Mouse (Mus musculus) testis, postnatal 10 days (tissue): ENCODE results near the gene Mat1a.

ENCODE experiments used
- DNase-seq: peaks from one replicate; pipeline ENCODE4 v3.0.0; 2021; ENCODE audit warnings: low spot score

Mat1a gene

DNA sequence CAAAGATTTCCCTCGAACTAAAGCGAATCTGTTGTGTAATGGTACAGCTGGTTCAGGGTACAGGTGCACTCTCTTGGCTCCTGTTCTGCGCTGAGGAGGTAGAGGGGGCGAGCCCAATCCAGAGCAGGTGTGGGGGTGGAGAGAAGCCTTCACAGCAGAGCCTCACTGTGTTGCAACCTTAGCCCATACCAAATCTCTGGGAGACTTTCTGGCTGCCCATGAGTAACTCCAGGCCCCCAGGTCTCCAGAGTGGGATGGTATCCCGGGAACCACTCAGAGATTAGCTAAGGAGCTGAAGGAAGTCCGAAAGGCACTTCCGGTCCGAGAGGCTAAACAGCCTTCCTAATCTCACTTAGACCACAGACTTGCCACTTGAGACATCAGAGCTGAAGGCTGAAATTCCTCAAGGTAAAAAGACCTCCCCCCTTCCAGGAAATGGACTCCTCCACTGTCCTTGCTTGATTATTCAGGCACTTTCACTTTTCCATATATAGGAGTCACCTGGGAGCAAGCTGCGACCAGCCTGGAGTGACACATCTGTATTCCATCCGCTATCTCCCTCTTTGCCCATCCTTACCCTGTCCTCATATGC is at the start of gene Mat1a:
Gene Mat1a (plus strand): TSS at position 183 of the 592 bp plus-strand sequence.
- DNase-seq, result no peak

DNA sequence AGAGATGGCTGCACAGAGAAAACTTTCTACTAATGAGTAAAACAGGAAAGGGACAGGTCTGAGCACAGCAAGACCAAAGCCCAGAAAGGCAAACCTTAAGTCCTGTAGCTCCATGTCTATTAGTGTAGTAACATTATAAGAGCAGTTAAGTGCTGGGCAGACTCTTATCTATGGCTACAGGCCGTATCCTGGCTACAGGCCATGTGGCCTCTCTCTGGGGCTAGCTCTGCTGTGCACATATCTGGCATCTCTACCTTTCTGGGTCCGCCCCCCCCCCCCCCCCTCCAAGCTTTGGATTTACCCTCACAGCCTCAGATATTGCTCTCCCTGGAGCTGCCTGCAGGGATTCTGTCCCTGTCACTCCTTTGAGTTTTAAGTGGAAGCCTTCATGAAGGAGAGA is 39.7 kb upstream of the Mat1a start:
- DNase-seq, result no peak

DNA sequence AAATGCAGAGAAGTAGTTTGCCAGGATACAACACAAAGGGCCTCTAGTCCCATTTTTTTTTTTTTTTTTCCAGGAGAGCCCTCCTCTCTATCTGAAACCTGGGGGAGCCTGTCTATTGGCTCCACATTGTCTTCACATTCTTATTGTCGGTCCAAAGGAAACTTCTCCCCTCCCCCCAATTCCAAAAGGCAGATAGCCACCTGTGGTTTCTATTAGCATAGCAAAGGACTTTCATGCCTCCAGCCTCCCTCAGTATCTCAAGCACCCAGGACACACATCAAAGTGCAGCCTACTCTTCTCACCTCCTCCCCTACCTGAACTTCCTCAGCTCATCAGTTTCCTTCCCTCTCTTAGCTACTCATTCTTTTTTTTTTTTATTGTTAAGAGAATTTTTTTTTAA is 38.4 kb upstream of the Mat1a start:
- DNase-seq, result no peak

DNA sequence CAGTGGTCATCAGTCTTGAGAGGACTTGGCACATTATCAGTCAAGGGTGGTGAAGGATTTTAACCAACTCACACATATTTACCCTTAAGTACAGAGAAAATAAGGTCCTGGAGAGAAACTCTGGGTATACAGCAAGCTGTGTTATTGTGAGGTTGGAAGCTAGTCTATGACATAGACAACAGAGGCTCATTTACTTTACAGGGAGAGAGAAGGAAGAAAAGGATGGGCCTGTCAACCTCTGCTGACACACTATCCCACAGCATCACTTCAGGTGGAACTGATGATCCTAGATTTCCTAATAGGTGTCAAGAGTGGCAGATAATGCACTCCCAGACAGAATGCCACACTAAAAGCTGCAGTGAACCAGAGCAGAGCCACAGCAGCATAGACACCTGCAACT is 35.7 kb upstream of the Mat1a start, which contains the start of gene Dydc2:
Gene Dydc2 (minus strand): TSS at position 101 of the 400 bp plus-strand sequence.
- DNase-seq, result no peak

DNA sequence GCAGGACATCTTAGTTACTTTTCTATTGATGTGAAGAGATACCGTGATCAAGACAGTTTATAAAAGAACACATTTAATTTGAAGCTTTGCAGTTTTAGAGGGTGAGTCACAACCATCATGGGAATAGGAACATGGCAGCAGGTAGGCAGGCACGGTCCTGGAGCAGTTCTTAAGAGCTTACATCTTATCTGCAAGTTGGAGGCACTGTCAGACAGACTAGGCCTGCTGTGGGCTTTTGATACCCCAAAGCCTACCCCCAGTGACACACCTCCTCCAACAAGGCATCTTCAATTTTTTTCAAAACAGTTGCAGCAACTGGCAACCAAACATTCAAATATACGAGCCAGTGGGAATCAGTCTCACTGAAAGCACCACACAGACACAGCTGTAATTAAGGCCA is 34.5 kb upstream of the Mat1a start:
- no peak for DNase-seq

DNA sequence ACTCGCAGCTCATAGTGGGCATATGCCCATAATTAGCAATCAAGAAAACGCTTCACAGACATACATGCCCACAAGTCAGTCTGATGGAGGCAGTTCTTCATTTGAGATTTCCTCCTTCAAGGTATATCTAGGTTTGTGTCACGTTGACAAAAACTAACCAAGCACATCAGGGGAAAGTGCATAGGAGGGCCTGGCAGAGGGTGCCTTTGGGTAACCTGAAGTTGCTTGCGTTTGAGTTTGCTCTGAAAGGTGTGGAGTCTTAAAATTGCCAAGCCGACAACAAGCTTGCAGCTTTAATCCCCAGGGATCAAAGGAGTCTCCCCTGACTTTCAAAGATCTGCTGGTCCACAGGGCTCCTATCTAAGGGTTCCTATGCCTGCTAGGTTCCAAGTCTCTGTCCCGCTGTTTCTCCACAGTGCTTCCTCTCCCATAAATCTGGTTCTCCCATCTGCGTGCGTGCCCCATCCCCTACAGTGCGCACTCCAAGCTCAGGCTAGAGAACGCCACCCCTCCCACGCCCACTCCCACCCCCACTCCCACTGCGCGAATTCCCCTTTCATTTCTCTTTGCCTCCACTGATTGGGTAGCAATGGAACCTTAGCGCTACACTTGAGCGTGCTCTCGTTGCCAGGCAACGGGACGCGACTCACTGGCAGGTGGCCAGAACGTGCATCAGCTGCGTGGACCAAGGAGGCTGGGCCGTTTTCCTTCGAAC is 32.4 kb upstream of the Mat1a start, which contains the start of gene Dydc1:
Gene Dydc1 (plus strand): TSS at position 683 of the 715 bp plus-strand sequence.
- peak; percentile 88 for DNase-seq

DNA sequence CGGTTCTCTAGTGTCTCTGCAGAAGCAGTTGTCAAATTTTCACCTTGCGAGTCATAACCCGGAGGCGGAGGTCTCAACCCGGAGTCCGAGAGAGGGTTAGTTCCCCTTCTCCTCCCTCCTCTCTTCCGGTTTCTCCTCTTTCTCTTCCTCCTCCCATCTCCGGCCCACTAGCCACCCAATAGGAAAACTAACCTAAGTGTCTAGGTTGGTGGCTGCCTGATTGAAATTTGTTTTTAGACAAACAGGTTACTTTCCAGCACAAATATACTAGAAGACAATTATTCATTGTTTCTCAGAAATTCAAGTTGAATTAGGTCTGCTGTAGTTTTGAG is 31.9 kb upstream of the Mat1a start:
- DNase-seq, result no peak

DNA sequence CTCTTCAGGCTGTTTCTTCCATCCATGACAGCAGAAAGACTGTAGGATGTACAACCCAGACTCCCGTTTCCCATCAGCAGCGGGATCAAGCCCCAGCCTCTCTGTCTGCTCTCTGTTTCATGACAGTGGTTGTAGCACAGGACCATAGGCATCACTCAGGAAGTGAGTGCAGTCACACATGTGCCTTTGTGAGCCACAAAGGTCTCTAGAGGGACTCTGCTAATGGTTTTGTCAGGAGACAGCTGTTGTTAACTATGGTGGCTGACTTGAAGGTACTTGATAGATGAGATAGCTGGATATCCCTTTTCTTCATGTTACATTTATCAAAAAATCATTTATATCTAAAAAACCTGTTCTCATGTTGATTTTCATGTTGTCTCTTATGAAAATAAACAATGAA is 22.4 kb upstream of the Mat1a start:
- no peak for DNase-seq

DNA sequence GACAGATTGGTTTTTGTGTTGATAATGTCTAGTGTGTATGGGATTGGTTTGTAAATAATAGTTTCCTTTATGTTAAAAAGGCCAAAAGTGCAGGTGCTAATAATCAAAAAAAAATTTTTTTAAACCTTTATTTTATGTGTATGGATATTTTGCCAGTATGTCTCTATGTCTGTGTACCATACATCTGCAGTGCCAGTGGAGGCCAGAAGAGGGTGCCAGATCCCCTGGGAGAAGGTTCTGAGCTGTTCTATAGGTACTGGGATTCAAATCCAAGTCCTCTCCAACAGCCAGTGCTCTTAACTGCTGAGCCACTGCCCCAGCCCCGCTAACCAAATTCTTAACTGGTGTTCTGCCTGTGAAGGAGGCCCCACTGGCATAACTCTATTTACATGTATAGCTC is 17.3 kb upstream of the Mat1a start:
- no peak for DNase-seq

DNA sequence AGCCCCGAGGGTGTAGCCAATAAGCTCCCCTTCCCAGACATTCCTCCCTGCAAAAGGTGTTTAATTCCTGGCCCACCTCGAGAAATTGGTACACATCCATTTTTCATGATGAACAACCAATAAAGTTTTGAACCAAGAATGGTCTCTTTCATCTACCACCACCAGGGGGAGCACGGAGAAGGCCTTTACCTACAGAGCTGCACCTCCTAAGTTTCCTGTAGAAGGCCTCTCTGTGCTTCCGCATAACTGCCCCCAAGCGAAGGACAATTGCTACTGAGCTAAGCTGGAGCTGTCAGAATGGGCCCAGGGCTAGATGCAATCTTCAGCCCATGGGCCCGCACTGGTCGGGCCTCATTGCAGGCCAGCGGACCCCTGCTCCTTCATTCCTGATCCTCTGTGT is 14.1 kb upstream of the Mat1a start:
- peak; percentile 54 for DNase-seq

DNA sequence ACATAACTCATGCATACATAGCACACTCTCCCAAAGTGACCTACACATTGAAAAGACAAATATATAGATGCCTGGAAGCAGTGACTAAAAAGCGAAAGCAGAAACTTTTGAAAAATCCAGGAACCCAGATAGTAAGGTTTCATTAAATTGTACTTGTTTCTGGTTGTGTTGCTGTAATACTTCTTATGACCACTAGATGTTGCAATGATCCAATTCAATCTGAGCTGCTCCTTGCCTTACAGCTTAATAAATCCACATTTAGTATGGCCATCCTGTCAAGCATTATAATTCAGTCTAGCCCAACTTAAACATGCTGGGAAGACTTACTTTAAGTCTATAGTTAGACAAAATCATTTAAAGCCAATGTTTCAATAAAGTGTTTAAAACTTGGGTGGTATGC is 10.7 kb upstream of the Mat1a start:
- DNase-seq, result no peak

DNA sequence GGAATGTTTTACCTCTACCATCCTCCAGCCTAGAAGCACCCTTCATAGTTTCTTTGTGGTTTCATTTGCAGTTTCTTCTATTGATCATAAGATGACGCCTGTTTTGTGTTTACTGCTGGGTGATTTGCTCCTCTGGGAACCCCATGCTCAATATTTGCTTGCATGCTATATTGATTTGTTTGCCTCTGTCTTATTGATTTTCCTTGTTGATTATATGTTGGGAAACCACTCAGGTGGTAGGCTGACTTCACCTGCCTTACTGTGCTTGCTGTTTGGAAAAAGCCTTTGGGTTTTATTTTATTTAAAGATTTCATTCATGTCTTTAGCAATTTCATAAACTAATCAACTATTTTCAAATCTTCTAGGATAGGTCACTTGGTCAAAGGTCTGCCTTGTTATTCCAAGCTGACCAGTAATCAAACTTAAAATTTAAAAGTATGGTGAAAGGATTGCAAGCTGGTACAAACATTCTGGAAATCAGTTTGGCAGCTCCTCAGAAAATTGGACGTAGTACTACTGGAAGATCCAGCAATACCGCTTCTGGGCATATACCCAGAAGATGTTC is 8.5 kb upstream of the Mat1a start:
- no peak for DNase-seq

DNA sequence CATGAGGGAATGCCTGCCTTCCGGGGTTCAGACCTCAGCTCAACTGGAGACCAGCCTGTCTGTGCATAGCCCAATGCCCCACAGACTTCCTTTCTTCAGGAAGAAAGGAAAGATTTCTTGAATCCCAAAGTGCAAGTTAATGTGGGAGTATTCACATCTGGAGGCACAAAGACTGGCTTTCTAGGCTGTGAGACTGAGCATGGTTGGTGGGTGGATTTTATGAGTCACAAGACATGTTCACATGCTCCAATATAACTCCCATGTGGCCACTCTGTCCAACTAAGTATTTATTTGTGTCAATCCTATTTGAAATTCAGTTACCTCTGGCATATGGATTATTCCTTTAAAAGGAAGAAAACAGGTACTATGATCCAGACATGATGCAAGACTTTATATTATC is 6.1 kb upstream of the Mat1a start:
- DNase-seq, result no peak

DNA sequence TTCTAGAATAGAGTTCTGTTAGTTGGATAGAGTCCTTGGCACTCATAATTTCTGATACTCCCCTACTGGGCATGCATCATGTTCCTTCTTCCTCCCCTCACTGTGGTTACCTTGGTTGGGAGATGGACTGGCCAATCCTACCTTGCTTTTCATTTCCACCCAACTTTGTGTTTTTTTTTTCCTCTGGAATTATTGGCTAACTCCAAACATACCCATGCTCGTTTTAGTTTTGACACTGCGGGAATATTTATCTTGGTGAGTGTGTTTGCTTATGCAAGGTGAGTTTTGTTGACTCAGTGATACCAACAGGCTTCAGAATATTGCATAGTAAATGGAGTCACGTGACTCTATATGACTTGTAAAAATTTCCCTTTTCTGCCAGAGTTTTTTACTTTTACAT is 4.1 kb upstream of the Mat1a start:
- no peak for DNase-seq

DNA sequence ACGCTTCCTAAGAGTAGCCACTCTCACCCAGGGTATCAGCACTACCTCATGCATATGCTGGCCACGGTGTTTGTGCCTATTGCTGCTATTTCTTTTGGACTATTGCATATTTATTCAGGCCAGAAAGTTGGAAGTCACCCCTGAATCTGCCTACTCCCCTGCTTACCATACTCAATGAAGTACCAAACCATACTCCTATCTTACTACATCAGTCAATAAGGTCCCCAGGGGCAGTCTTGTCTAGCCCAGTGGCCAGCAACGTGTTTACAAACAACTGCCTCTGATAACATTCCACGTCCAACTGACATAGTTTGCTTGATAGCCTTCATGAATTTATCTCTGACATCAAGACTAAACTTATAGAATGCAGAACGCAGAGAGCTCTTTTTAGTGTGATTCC is 3.6 kb upstream of the Mat1a start:
- no peak for DNase-seq

DNA sequence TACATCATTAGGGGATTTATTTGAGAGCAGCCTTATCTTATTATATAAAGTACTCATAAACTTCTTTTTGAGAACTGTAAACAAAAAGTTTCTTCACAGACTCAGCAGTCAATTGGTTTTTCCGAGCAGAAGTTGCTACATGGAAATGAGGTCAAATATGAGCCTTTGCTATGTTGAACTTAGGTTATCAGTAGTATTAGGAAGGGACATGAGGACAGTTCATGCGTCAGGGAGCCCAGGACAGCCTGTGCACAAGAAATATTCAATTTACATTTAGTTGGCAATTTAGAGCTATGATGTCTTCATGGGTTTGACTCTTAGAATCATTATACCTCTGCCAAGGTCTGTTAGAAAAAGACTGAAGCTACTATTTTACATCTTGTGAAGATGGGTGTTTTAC is 2.6 kb upstream of the Mat1a start:
- no peak for DNase-seq

DNA sequence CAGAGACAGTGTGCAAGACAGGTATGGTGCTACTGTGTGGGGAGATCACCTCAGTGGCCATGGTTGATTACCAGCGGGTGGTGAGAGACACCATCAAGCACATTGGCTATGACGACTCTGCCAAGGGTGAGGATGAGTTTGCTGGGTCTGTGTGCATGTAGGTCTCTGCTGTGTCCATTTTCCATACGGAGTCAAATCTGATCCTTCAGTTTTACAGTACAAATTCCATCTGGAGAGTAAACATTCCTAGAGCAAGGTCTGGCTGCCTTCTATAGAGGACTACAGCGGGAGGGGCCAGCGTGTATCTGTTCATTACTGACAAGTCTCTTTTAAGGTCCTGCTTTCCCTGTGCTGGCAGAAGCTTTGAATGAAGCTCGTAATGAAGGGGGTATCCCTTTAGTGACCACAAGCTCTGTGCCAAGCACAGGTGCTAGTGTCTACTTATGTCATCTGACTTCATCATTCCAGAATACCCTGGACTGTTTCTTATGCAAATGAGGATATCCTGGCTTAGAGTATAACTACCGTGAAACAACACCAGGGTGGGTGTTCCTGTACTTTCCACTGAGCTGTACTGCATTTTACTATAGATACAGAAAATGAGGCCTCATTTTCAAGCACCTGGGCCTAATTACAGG is 6.3 kb downstream of the Mat1a start:
- no peak for DNase-seq

DNA sequence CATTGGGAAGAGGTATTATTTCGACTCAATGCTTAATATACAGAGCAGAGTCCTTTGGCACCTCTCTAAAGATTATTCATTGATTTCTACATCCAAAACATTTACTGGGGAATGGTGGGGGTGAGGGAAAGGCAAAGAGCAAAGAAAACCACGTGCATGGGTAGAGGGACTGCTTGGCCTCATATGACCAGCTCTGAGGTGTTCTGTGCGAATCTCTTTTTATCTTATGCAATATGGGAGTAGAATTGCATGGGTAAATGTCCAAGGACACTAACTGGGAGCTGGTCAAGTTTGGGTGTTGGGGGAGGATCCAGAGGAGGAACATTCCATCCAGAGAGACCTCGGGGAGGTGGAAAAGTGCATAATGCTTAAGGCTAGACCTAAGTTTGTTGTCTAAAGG is 8.1 kb downstream of the Mat1a start:
- no peak for DNase-seq

DNA sequence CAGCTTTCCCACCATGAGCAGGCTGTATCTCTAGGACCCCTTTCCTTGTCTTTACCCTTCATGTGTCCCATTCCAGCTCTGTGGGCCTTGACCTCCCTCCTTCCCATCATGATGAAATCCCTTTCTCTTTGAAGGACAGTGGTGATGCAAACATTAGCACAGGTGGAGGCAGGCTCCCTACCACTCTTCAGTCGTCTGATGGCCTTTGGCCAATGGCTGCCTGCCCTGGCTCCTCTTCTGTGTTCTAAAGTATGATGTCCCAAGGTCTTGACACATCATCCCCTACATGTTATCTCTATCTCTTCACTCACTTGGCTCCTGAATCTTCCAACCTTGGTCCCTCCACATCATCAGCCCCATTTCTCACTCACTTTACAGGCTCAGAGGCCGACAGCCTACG is 11.4 kb downstream of the Mat1a start:
- no peak for DNase-seq

DNA sequence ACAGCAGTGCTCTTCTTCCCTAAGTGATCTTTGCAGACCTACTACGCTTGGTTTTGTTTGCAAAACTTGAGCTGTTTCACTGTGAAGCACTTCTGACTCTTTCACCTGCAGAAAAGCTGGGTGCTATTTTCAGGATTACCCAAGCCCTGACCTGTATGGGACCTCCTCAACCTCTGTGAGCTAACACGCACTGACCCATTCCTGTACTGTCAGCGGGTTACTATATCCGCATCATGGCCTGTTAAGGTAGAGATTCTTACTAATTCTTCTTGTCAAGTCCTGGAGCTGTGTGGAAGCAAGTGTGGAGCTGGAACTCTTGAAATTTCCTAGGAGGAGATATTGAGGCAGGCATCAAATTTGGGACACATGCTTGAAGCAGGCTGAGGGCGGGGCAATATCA is 19.8 kb downstream of the Mat1a start:
- no peak for DNase-seq

DNA sequence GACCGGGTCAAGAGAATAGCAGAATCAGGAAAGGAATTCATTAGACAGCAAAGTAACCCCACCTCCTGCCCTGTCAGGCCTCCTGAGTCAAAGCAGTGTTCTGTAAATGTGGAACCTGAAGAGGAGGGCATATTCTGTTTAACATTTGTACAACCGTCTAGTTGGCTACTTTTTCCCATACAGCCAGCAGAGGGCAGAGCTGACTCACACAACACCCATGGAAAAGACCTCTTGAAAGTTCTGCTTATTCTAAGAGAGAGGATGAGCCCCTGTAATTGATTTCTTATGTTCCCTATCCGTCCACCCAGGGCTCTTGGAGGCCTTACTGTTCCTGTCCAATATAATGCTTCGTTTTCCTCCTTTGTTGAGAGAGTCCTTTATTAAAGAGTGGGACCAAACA is 23.2 kb downstream of the Mat1a start:
- DNase-seq, result no peak

DNA sequence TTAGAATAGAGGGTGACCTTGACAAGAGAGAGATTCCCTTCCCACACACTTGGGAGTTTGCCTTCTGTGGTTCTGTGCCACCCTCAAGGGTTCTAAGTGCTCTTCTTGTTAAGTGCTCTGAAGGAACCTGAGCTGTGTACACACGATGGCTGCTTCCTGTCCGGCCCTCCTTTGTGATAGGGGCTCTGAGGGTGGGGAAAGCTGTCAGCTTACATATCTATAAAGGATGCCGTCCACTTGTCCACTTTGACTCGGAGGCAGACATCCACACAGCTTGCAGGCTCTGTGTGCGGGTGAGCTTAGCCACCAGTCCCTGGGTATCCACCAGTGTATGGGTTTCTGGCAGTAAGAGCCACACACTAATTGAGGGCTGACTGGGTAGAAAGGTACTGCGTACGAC is 26.7 kb downstream of the Mat1a start, which contains the start of gene Sftpa1:
Gene Sftpa1 (plus strand): TSS at position 243 of the 400 bp plus-strand sequence.
- no peak for DNase-seq

DNA sequence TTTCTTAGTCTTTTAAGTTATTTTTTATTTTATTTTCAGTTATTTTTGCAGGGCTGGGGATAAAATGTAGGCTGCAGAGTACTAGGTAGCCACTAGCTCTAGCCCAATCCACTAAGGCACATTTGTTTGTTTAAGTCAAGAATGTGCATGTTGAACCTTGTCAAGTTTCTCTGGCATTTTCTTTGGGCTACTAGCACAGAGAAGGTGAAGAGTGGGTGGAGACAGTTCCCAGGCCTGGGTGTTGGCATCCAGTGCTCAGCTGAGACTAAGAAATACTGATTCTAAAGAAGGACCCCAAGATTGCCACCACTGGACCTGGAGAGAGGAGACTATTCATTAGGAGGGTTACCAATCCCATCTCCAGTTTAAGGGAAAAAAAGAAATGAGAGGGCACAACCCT is 32.2 kb downstream of the Mat1a start:
- DNase-seq, result no peak
